Mouse (Mus musculus) stomach, postnatal 0 days (tissue): ENCODE measurements at regions not wholly inside any gene's neighbourhood (a gene's known extent, or its start where the extent isn't known, plus 50 kb on each side); places are given as distances from the start of the nearest gene placed in this dataset.

Experiments used
- ATAC-seq: fragments of 200-750 bp; cut with Nextera tagmentation; 2 replicates; pipeline ENCODE4 v1.8.0; 2017; ENCODE audit not compliant: low FRiP score, low TSS enrichment
- DNase-seq: peaks from one replicate; pipeline ENCODE4 v3.0.0-alpha.2; 2016; ENCODE audit warnings: low spot score
- H3K27ac ChIP-seq: fragments of 300-500 bp; sonication (generic); replicated peaks from 2 replicates; pipeline ENCODE4 v1.5.1; 2014; ENCODE audit warnings: mild to moderate bottlenecking, control low read depth
- H3K27me3 ChIP-seq: fragments of 300-500 bp; sonication (generic); 2 replicates; pipeline ENCODE4 v1.6.1; 2014; ENCODE audit warnings: low read length; ENCODE audit not compliant: control insufficient read depth, insufficient read depth
- H3K36me3 ChIP-seq: fragments of 300-500 bp; sonication (generic); 2 replicates; pipeline ENCODE4 v1.6.1; 2014; ENCODE audit warnings: low read length, mixed read lengths; ENCODE audit not compliant: control insufficient read depth, insufficient read depth
- H3K4me1 ChIP-seq: fragments of 300-500 bp; sonication (generic); replicated peaks from 2 replicates; pipeline ENCODE4 v1.6.1; 2014; ENCODE audit warnings: antibody characterized with exemption; ENCODE audit not compliant: control insufficient read depth, insufficient read depth
- H3K4me2 ChIP-seq: fragments of 300-500 bp; sonication (generic); replicated peaks from 2 replicates; pipeline ENCODE4 v1.6.1; 2014; ENCODE audit warnings: low read depth, mild to moderate bottlenecking, control low read depth, moderate library complexity
- H3K4me3 ChIP-seq: fragments of 300-500 bp; sonication (generic); 2 replicates; pipeline ENCODE4 v1.5.1; 2014; ENCODE audit warnings: low read depth, low read length, control low read depth
- H3K9ac ChIP-seq: fragments of 300-500 bp; sonication (generic); 2 replicates; pipeline ENCODE4 v1.6.1; 2014; ENCODE audit warnings: mild to moderate bottlenecking, low read length, control low read depth, mixed read lengths
- H3K9me3 ChIP-seq: fragments of 300-500 bp; sonication (generic); 2 replicates; pipeline ENCODE4 v1.6.1; 2016; ENCODE audit warnings: low read length; ENCODE audit not compliant: control insufficient read depth
- CTCF ChIP-seq: IDR thresholded peaks from 2 replicates; pipeline ENCODE4 v1.5.1; 2016; ENCODE audit warnings: antibody characterized with exemption, low read depth, mild to moderate bottlenecking, moderate library complexity
- EP300 ChIP-seq: optimal IDR thresholded peaks from 2 replicates; pipeline ENCODE3; 2016; ENCODE audit warnings: antibody characterized with exemption
- WGBS: fragments of 180-500 bp; shearing (Covaris S2); extraction: QIAGEN DNeasy Blood & Tissue Kit; methylation state at CpG from one replicate; pipeline ENCODE4 v1.1.7; 2014; 5-methylcytosine and 5-hydroxymethylcytosine counted together

DNA sequence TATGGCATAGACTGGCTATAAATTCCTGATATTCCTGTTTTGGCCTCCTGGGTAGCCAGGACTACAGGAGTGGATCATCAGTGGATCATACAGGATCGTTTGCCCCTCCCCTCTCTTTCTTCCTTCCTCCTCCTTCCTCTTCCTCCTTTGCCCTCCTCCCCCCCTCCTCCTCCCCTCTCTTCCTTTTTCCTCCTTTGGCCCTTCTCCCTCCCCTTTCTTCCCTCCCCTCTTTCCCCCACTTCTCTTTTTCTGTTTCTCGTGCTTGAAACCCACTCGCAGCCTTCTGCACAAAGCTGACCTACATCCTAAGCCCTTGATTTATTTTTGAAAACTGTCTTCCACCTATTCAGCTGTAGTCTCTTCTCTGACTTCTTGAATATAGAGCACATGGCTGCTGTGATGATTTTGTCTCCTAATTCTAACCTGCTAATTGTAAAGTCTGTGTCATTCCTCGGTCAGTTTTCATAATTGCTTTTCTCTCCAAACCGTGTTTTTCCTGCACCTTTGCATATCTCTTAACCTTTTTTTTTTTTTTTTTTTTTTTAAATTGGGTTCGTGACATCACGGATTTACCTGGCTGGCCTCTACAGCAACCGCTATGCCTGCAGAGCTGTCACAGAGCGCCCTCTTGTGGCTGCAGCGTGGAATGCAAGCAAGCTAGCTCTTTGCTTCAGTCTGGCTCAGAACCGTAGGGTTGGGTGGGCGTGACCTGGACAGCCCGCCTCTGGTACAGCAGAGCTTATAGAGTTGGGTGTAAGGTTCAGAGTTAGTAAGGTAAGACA is 78.8 kb upstream of the Tmem45b start:
- ATAC-seq (peak; percentile 62), DNase-seq (peak; percentile 94)
- 7% methylated on average over 13 of the region's 13 CpGs for WGBS
- Histone ChIP-seq H3K9ac (no peak overlapping the region), H3K9me3 (no peaks in the 10 kb centered on the region), H3K27me3 (no peaks in the 10 kb centered on the region), H3K36me3 (no peaks in the 10 kb centered on the region), H3K4me1 (no peaks in the 10 kb centered on the region), H3K27ac (no peak overlapping the region), H3K4me2 (no peak overlapping the region), H3K4me3 (no peak overlapping the region)
- peak; percentile 97 for TF ChIP-seq CTCF
- TF ChIP-seq EP300, result no peak

DNA sequence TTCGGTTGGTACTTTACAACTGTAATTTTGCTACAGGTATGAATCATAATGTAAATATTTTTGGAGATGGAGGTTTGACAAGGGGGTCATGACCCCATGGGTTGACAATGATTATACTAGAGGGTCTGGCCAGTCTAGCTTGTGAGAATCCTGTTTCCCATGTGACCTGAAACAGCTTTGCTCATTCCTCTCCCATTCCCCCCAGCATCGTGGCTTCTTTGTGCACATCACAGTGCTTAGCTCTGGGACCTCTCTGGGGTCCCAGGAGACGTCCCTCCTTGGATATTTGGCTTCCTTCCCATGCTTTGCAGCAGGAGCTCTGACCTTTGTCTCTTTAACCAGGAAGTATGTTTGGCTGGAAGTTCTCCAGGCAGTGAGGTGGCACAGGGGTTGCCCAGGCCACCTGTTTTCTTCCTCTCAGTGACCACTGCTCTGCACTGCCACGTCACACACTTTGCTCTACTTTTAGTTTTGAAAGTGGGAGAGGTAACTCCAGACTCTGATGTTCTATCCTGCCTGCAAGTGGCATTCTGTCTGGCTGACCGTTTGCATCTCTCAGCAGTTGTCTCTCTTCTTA is 77.4 kb upstream of the Tmem45b start:
- no peaks in the 10 kb centered on the region for H3K36me3 ChIP-seq
- no peak for TF ChIP-seq CTCF
- no peak overlapping the region for H3K4me3 ChIP-seq
- H3K4me1 ChIP-seq, result no peaks in the 10 kb centered on the region
- WGBS, result 43% methylated on average over 5 of the region's 5 CpGs
- H3K27me3 ChIP-seq, result no peaks in the 10 kb centered on the region
- no peak overlapping the region for H3K27ac ChIP-seq
- DNase-seq (peak; percentile 61), ATAC-seq (peak; percentile 62)
- no peaks in the 10 kb centered on the region for H3K9me3 ChIP-seq
- H3K9ac ChIP-seq, result no peak overlapping the region
- no peak overlapping the region for H3K4me2 ChIP-seq

DNA sequence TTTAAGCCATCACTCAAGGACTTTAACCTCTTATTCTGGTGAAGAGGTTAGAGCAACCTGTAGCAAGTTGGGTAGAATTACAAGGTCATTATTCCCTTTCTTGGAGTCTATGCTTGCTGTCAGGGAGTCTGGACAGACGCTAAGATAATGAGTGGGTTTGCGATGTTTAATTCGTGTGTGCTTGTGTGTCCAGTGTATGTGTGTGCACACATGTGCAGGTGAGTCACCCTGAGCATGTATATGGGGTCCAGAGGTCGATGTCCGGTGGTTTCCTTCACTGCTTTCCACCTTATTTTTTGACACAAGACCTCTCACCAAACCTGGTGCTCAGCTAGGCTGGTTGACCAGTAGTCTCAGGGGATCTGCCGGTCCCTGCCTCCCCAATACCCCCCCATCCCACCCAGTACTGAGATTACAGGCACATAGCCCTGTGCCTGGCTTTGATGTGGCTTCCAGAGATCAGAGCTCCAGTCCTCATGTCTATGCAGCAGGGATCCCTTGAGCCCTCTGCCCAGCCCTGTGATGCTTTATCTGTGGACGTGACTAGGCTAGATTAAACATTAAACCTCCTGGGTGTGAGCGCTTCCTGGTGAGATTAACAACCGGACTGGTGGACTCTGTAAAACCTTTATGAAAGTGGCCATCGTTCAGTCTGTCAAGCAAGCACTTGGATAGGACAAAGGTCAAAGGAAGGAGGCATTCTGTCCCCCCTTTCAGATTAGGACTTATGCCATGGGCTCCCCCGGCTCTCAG is 74.4 kb upstream of the Tmem45b start:
- 55% methylated on average over 11 of the region's 11 CpGs for WGBS
- Histone ChIP-seq H3K9me3 (no peaks in the 10 kb centered on the region), H3K9ac (no peak overlapping the region), H3K36me3 (no peaks in the 10 kb centered on the region), H3K27me3 (no peaks in the 10 kb centered on the region), H3K4me3 (no peak overlapping the region), H3K27ac (peak overlapping the region; percentile 40; the same call in 1 of the 2 replicates), H3K4me1 (no peaks in the 10 kb centered on the region), H3K4me2 (no peak overlapping the region)
- TF ChIP-seq EP300, result no peak
- TF ChIP-seq CTCF, result no peak
- ATAC-seq, result peak; percentile 88
- peak; percentile 49 for DNase-seq

DNA sequence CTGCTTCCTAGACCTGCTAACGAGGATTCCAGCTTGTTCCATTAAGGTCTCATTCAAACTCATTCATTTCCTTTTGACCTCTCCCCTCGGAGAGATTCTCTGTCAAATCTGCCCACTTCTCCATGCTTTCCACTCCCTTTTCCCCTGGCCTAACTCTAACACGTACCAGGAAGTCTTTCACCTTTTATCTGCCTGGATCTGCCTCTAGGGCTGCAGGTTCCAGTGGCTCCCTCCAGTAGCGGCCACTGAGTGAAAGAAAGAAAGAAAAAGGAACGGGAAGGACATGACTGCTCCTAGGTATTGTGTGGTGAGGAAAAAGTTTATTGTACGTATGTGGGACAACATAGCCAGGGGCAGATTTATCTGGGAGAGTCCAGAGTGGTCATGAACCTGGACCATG is 64.8 kb upstream of the Tmem45b start:
- no peaks in the 10 kb centered on the region for H3K4me1 ChIP-seq
- DNase-seq (no peak), ATAC-seq (peak; percentile 35; the same call in 1 of the 2 replicates)
- H3K9ac ChIP-seq, result no peak overlapping the region
- H3K4me3 ChIP-seq, result no peak overlapping the region
- TF ChIP-seq EP300, result no peak
- no peak for TF ChIP-seq CTCF
- no peaks in the 10 kb centered on the region for H3K36me3 ChIP-seq
- no peaks in the 10 kb centered on the region for H3K9me3 ChIP-seq
- H3K27ac ChIP-seq, result no peak overlapping the region
- WGBS, result 55% methylated on average over 6 of the region's 6 CpGs
- no peak overlapping the region for H3K4me2 ChIP-seq
- no peaks in the 10 kb centered on the region for H3K27me3 ChIP-seq

DNA sequence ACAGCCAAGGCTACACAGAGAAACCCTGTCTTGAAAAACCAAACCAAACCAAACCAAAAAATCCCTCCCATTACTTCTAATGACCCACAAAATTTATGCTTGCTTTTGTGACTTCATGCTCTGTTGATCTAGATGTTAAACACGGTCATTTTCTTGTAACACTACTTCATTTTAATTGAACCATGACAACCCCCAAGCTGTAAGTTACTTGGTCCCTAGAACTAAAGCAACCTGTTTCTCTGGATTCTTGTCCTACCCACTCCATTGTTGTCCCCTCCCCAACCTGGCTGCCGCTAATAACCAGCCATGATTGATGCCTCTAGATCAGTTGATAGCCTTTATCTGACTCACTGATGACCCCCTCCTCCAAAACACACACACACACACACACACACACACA is 63.0 kb upstream of the Tmem45b start:
- H3K4me2 ChIP-seq, result no peak overlapping the region
- no peak for TF ChIP-seq EP300
- no peak for TF ChIP-seq CTCF
- no peaks in the 10 kb centered on the region for H3K9me3 ChIP-seq
- no peak overlapping the region for H3K4me3 ChIP-seq
- 45% methylated on average over 2 of the region's 2 CpGs for WGBS
- no peaks in the 10 kb centered on the region for H3K27me3 ChIP-seq
- H3K9ac ChIP-seq, result no peak overlapping the region
- no peak for DNase-seq
- no peak overlapping the region for H3K27ac ChIP-seq
- no peaks in the 10 kb centered on the region for H3K4me1 ChIP-seq
- no peaks in the 10 kb centered on the region for H3K36me3 ChIP-seq
- ATAC-seq, result no peak
